Mouse (Mus musculus): ENCODE results near the gene Utp14b.

The Utp14b gene

DNA sequence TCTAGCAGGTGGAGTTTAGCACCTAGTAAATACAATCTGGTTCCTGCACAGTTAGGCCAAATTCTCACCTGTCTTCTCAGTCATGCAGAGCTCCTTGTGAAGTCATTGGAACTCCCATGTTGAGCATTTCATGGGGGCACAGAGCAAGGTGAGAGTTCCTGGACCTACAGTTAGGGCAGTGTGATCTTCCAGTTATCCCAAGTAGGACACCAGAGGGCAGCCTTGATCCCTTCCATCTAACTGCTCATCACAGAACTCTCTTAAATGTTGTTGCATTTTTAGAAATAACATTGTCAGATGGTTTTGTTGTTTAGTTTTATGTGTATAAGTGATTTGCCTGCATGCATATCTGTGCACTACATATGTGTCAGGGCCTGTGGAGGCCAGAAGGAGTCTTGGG, 29.0 kb downstream of the Utp14b start:
- DNase-seq (ENCODE audit: low read depth, low spot score) = peak; percentile 6

DNA sequence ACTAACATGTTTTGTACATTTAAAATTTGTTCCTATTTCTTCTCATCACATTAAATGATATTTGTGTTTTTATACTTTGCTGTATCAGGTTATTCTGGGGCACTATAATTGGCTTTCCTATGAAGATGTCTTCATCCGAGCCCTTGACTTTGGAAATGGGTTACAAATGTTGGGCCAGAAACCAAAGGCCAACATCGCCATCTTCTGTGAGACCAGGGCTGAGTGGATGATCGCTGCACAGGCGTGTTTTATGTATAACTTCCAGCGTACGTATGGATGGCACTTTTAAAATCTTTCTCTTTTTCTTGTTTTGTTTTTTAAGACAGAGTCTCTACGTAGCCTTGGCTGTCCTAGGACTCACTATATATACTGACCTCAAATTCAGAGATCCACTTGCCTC, 30.3 kb downstream of the Utp14b start:
- no peak for DNase-seq (ENCODE audit: low read depth, low spot score)

DNA sequence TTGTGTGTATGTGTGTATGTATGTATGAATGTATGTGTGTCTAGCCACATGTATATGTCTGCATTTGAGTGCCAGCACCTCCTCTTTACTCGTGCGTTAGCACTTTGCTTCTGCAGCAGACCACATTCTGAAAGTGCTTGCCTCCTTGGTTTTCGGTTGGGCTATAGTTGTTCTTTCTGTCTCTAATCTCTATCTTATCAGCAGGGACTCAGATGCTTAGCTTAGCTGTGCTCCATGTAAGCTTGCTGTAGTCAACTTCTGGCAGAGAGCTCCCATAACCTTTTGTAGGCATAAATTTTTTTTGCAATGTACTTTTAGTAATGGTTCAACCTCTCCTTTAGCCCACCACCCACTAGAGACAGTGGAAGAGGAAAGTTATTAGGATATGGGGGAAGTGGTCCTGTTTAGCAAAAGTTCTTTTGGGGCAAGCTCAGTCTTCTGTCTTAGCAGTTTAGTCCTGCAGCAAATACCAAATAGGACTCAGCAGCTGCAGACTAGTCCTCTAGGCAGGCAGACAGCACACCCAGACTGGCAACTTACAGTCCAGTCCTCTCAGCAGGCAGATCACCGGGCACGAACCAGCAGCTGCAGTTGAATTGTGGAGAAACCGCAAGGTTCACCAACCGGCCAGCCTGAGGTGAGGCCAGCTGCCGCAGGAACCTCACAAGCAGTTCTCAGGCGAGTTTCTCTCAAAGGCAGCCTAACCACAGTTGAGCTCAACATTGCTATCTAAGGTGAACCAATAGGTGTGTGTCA, 36.8 kb downstream of the Utp14b start:
- DNase-seq (ENCODE audit: low read depth, low spot score) = no peak

DNA sequence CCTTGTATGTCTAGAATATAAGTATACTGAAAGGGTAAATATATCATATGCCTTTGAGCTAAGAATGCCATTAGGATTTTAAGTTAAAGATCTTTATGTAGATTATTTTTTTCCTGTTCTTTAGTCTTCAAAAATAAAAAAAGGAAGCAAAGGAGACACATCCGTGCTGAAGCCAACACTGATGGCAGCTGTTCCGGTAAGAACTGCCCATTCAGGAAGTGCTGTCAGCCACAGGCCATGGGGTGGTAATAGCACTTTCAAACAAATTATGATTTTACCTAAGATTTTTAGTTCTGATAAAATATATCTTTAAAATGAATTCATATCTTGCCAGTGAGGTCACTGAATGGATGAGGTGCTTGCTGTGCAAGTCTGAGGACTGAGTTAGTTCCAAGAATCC, 38.5 kb downstream of the Utp14b start:
- no peak for DNase-seq (ENCODE audit: low read depth, low spot score)

DNA sequence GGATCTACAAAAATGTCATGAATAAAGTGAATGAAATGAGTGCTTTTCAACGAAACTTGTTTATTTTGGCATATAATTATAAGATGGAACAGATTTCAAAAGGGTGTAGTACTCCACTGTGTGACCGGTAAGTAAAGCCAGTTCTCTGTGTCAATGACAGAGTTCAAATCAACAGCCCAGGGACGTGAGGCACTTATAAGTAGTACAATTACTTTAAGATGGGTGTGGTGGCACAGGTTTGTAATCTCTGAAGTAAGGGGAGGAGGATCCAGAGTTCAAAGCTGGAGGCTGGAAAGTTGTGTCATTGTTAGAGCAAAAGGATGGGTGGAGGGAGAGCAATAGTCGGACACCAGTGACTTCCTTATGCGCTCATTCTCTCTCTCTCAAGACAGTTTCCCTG, 39.1 kb downstream of the Utp14b start:
- no peak for DNase-seq (ENCODE audit: low read depth, low spot score)

DNA sequence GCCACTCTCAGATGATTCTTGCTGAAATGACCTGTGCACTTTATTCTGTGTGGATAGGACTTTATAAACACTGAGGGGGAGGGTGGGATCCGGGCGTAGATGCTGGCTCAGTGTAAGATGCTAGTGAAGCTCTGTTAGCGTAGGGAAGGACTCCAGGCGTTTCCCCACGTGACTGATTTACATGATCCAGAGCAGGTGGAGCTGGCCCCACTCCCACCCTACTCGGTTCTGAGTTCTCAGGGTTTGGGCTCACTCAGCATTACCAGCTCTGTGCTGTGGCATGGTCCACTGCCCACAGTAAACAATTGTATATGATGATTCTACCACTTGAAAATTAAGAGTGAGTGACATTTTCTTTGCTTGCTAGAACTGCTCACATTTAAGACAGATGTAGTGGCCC, 40.3 kb downstream of the Utp14b start:
- no peak for DNase-seq (ENCODE audit: low read depth, low spot score)

DNA sequence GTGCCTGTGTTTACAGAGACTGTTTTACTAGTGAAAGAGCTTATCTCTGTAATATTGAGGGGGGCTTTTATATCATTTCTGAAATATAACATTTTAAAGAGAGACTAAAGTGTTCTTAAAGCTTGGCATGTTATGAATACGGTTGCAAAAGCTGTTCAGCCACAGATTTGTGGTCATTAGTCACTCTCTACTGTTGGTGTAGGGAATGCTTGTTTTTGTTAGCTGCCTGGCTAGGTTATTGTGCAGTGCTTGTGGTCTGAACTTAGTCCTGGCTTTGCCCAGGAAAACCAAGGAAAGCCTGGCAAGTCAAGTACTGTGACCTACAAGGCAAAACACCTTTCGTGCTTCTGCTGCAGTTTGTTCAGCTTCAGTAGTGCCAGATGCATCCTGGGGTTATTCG, 43.9 kb downstream of the Utp14b start:
- DNase-seq (ENCODE audit: low read depth, low spot score) = no peak

DNA sequence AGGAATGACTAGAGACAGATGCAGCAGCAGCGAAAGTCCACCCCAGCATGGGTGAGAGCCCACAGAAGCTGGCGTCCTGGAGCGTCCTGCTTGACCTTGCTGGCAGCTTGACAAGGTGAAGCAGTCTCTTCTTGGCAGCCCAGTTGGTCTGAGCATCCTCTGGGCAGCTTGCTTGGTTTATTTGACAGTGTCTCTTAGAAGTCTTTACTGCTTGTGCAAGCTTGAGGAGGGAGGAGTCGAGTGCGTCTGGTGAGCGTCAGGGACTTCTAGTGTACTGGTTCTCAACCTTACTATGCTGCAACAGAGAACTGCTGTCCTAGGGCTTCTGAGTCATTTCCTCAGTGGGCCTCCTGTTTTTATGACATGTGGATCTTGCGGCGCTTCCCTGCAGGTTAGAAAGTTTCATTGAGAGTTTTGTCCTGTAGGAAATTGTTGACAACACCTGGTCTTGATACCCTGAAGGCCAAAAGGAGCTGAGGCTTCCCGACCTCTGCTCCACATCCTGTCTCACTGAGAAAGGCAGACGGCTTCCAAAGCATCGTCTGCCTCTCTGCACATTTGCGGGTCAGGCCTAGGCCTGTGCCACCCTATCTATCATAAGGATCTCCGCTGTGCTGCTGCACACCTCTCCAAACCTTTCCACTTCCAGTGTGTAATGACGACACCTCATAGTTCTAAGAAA, 44.6 kb downstream of the Utp14b start:
- DNase-seq (ENCODE audit: low read depth, low spot score) = no peak

DNA sequence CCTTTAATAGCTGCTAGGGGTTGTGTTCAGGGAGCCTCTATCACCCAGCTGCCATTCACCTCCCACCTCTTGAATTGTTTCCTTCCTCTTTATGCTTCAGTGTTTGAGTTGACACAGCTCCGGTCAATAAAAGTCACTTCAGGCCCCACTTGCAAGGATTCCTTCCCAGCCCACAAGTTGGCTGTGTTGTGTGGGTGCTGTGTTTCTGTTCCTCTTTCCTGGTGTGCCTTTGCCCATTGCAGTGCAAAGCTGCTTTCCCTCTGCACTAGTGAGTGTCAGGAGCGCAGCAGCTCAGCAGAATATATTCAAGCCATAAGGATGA, 45.1 kb downstream of the Utp14b start:
- no peak for DNase-seq (ENCODE audit: low read depth, low spot score)

DNA sequence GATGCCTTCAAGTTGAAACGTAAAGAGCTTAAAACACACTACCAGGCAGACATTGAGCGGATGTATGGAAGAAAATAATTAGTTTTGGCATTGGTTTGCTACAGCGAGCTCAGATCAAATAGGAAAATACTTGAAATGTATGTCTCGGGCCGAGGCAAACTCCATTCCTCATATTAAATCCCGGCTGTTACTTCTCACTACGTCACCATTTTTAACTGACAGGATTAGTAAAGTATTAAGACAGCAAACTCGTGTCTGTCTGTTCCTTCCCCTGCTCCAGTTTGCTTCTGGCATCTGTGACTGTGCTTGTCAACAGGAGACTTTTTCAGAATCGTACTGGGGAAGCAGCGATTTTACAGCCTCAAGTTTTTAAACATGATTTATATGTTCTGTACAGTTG, 48.5 kb downstream of the Utp14b start:
- no peak for DNase-seq (ENCODE audit: low read depth, low spot score)

DNA sequence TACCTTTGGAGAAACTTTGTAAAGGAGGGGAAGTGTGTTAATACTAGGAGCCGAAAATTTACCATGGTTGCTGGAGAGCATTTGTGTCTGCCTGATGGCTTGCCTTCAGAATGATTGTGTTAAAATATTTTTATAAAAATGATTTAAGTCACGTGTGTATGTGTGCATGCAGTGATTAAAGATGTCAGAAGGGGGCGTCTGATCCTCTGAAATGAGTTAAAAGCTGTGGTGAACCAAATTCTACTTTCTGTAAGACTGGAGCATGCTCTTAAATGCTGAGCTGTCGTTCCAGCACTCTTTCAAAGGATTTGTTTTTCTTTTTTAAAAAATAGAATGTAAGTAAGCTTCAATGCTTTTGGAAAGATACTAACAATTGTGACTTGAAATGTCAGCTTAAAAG, 49.4 kb downstream of the Utp14b start:
- DNase-seq (ENCODE audit: low read depth, low spot score) = no peak

DNA sequence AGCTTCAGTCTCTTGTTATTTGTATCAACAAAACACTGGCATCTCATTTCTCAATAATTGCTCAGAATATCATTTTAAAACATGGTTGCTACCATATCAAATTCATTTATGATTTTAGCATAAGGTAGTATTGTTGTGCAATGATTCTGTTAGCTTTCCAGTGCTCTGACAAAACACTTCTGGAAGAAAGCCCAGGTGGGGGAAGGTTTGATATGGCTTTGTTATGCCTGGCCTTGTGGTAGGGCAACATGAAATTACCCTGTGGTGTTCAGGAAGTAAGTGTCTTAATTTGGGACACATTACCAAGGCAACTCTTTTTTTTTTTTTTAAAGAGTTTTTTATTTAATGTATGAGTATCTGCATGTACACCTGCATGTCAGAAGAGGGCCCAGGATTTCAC, 52.2 kb downstream of the Utp14b start:
- DNase-seq (ENCODE audit: low read depth, low spot score) = no peak

DNA sequence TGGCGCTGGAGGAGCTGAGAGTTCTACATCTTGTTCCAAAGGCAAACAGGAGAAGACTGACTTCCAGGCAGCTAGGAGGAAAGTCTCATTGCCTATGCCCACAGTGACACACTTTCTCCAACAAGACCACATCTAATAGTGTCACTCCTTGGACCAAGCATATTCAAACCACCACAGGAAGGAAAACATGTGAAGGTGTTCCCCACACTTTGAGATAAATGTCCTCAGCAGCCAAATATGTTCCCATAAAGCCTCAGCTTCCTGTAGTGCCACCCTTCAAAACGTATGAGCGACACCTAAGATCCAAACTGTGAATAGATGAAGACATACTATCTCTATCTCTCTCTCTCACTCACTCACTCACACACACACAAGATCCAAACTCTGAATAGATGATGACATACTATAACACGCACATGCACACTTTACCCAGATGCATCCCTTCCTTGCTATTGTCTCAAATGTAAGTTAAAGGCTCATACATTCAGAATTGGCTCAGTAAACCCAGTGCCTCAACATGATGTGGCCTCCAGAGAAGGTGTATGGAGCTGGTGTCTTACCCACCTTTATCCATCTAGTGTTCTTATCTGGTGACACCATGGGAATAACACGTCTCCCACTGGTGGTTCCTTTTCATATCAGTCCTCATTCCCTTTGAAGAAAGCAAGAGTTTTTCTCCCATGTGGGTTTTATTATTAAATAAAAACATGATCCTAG, 52.9 kb downstream of the Utp14b start:
- no peak for DNase-seq (ENCODE audit: low read depth, low spot score)
